Mouse (Mus musculus) thymus, postnatal 4 days (tissue): ENCODE results near the gene Dnah12.
"Not testable (repeated sequence)": the region's sequence is repeated elsewhere in the genome, so short reads cannot be mapped to it uniquely, and the experiment has no call there.

ENCODE experiments used
- DNase-seq: peaks from one replicate; pipeline ENCODE4 v3.0.0; 2021

Dnah12 gene

DNA sequence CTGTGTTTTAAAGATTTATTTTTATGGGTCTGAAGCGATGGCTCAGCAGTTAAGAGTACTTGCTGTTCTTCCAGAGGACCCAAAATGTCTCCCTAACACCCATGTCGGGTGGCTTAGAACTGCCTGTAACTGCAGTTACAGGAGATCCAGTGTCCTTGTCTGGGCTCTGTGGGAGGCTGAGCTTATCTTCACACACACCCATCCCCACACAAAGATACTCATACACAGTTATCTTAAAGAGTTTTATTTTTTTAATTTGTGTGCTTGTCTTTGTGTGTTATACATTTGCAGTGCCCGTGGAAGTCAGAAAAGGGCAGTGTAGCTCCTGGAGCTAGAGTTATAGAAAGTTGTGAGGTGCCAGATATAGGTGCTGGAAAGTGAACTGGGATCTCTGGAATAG, 197.7 kb downstream of the Dnah12 start:
- no peak for DNase-seq

GRCm38 (mm10) chr14:26894392-26894791, 201.3 kb downstream of the Dnah12 start, which contains the start of gene Asb14:
Gene Asb14 (plus strand): TSS chr14:26894557.
- no peak for DNase-seq

DNA sequence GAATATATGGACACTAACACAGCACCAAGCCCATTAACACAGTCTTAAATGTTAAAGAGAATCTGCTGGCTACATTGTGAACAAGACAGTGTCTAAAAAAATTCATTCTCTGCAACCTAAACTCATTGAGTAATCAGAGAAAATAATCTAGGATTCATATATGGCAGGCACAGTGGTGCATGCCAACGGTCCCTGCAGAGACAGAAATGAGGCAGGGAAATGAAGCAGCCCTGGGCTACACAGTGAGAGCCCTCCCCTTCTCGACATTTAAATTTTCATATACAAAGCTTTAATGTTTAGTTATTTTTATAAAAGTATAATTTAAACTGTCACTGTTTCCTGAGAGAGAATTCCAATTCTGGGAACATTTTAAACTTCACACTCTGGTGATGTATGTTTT, 206.4 kb downstream of the Dnah12 start:
- no peak for DNase-seq

DNA sequence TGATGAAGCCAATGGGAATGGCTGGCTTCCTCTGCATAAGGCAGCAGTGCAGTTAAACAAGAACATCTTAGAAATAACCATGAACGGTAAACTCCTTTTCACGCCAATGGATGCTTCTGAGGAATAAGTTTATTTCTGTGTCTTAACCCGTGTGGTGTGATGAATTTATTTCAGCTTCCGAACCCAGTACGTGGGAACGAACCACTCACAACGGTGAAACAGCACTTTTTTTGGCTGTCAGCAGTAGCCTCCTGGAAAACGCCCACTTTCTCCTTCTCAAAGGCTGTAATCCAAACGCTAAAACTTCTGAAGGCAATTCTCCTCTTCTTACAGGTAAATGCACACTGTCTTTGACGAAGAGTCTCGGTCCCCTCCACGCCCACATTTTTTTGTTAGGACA, 207.8 kb downstream of the Dnah12 start:
- DNase-seq: no peak

- no peak for DNase-seq
These were observed 214.3 kb downstream of the Dnah12 start for GRCm38 (mm10) chr14:26907401-26907800.

DNA sequence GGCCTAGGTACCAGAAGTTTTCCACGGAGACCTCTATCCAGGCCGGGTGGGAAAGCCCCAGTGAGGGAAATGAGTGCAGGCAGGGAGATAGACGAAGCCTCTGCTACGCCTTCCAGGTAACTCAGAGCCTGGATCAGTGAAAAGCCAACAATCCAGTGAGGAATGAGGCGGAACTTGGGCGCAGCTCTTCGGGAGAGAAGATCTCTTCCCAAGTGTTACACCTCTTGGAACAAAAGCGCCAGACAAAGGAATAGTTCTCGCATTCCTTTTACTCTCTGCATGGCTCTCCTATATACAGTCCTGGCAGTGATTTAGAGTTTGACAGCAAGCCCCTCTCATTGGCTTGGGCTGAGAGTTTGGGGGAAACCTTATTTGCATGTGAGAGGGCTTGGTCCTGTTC, 217.4 kb downstream of the Dnah12 start:
- DNase-seq: not testable (repeated sequence)

- no peak for DNase-seq
These were observed 218.1 kb downstream of the Dnah12 start for GRCm38 (mm10) chr14:26911201-26911600.

DNA sequence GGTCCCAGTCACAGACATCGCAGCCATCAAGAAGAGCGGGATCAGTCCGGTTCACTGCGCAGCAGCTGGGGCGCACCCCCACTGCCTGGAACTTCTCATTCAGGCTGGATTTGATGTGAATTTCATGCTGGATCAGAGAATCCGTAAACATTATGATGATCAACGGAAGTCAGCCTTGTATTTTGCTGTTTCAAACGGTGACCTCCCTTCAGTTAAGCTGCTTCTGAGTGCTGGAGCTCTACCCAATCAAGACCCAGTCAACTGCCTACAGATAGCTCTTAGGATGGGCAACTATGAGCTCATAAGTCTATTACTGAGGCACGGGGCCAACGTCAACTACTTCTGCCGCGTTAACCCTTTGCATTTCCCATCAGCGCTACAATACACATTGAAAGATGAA, 218.8 kb downstream of the Dnah12 start:
- no peak for DNase-seq

- no peak for DNase-seq
These were observed 220.7 kb downstream of the Dnah12 start for GRCm38 (mm10) chr14:26913681-26914268.

- no peak for DNase-seq
These were observed 226.2 kb downstream of the Dnah12 start for GRCm38 (mm10) chr14:26919310-26919709.

DNA sequence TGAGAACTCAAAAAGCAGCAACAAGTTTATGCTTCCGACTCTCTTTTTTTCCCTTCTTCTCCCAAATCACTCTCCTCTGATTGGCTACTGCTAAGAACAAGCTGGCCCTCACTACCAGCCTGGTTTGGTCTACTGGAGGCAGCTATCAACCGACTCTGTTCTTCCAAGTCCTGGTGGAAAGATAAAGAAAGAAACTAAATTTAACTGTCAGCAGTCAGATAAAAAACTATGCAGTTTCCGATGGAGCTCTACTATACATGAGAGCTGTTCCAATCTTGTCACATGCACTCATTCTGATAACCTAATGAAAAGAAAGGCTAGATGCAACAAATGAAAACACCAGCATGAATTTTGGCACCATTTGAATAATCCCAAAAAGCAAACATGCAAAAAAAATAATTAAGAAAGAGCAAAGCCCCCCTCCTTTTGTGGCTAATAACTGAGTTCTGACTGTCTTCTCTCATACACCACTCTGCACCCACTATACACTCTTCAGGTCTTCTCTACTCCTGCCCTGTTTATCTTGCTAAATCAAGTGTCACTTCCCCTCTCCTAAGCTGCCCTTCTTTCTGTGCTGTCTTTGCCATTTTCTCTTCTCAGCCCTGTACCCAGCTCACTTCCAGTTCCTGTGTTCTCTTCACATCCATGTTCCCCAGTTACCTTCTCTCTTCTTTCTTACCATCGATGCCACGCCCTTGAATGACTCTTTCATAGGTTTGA, 230.8 kb downstream of the Dnah12 start:
- DNase-seq: no peak

DNA sequence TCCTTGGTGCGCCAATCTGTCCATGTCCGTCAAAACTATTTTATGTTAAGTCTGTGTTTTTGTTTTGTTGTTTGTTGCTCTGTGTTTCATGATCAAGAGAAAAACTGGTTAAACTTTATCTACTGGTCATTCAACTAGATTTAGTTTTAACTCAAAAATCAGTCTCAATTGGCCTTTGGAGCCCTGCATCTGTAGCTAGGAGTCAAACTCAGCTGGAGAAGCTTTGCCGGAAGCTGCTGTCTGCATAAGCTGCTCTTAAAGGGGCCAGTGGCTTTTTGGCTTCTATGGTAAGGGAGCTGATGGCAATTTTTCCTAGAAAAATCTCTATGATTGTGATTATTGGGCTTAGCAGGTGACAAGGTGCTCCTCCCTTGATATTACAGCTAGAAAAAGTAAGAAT, 241.8 kb downstream of the Dnah12 start:
- no peak for DNase-seq

- no peak for DNase-seq
These were observed 242.5 kb downstream of the Dnah12 start for GRCm38 (mm10) chr14:26935558-26935957.
